Mouse (Mus musculus) stomach, embryonic 16.5 days (tissue): ENCODE results near the gene Narf. TPM values are rescaled to one million over a fixed set of nuclear protein-coding genes. Genes with fewer than 3 reads are reported as not detected.
A peak's percentile ranks its signal among the peaks of the same experiment; 100 is the strongest.

Experiments
- ATAC-seq: fragments of 200-750 bp; cut with Nextera tagmentation; 2 replicates; pipeline ENCODE4 v1.8.0; 2017; ENCODE audit warnings: moderate number of reproducible peaks, moderate TSS enrichment; ENCODE audit not compliant: insufficient read depth, low FRiP score
- H3K27ac ChIP-seq: fragments of 300-500 bp; sonication (generic); 2 replicates; pipeline ENCODE4 v1.5.1; 2014; ENCODE audit warnings: low read length
- H3K27me3 ChIP-seq: fragments of 300-500 bp; sonication (generic); 2 replicates; pipeline ENCODE4 v1.6.1; 2014; ENCODE audit warnings: low read length, control low read depth, mixed read lengths; ENCODE audit not compliant: control insufficient read depth, insufficient read depth
- H3K36me3 ChIP-seq: fragments of 300-500 bp; sonication (generic); 2 replicates; pipeline ENCODE4 v1.6.1; 2014; ENCODE audit warnings: low read length; ENCODE audit not compliant: control insufficient read depth, insufficient read depth
- H3K4me1 ChIP-seq: fragments of 300-500 bp; sonication (generic); 2 replicates; pipeline ENCODE4 v1.6.1; 2014; ENCODE audit warnings: low read length, control low read depth, mixed read lengths; ENCODE audit not compliant: control insufficient read depth, insufficient read depth
- H3K4me2 ChIP-seq: fragments of 300-500 bp; sonication (generic); 2 replicates; pipeline ENCODE4 v1.6.1; 2014; ENCODE audit warnings: low read depth, low read length, mixed read lengths
- H3K4me3 ChIP-seq: fragments of 300-500 bp; sonication (generic); replicated peaks from 2 replicates; pipeline ENCODE4 v1.5.1; 2014; ENCODE audit warnings: mild to moderate bottlenecking, low read length
- H3K9ac ChIP-seq: fragments of 300-500 bp; sonication (generic); 2 replicates; pipeline ENCODE4 v1.6.1; 2014; ENCODE audit warnings: low read length
- H3K9me3 ChIP-seq: fragments of 300-500 bp; sonication (generic); replicated peaks from 2 replicates; pipeline ENCODE4 v1.6.1; 2016; ENCODE audit warnings: low read length, control low read depth; ENCODE audit not compliant: control insufficient read depth
- WGBS: fragments of 180-500 bp; shearing (Covaris S2); extraction: QIAGEN DNeasy Blood & Tissue Kit; methylation state at CpG from one replicate; pipeline ENCODE4 v1.1.7; 2014; 5-methylcytosine and 5-hydroxymethylcytosine counted together
- polyA plus RNA-seq: library from polyadenylated mRNA; unstranded; fragments of >200 nt; fragmentation: Nextera tagmentation; extraction: Ambion mirVana; gene quantifications from 2 replicates; pipeline ENCODE4 v1.2.1, GENCODE M21; 2015

Narf gene
- polyA plus RNA-seq, 1 experiment from 2014 or later, result 52.8 TPM

DNA sequence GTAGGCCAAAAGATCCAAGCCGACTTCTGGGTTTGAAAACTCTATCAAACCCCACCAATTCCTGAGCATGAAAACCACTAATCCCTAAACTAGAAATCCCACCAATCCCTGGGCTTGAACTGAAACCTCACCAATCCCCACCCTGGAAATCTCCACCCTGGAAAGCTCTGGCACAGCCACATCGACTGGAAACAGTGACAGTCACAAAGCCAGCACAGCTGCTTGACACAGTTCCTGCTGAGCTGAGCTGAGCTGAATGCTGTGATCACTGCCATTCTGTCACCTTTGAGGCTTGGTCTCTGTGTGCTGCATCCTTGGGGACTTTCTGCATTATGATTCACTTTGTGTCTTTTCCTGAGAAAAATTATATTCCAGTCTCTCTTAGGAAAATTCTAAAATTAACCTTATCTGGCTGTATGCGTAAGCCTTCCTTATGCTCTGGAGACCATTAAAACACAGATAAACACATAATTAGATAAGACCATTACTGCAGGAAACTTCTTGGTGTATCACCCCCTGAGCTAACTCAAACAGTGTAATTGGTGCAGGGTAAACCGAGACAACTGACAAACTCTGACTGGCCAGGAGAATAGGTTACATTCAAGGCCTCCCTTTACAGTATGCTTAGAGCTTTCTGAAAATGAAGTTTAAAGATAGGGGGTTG, 5.3 kb upstream of the Narf start:
- Histone ChIP-seq H3K27ac (no peak overlapping the region), H3K4me2 (no peak overlapping the region), H3K36me3 (no peaks in the 10 kb centered on the region), H3K9ac (peak overlapping the region; percentile 49; the same call in 1 of the 2 replicates), H3K9me3 (no peaks in the 10 kb centered on the region), H3K4me3 (no peak overlapping the region), H3K27me3 (no peaks in the 10 kb centered on the region), H3K4me1 (peaks cover 25% of the 10 kb centered on the region)
- 53% methylated on average over 4 of the region's 4 CpGs for WGBS
- ATAC-seq, result no peak

DNA sequence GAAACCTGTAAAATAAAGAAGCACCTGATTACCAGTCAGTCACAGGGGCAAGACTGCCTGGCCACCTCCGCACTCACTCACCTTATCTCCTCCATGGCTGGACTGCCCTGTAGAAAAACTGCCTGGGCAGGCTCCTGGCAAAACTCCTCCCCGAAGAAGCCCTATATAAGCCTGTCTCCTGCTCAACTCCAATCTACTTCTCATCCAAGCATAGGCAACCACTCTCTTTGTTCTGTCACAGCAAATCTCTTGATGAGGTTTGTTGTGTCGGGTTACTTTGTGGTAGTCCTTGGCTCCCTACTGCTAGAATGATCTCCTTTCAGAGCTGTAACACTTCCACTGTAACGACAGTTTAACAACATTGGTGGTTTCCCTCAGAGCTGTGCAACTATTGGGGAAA, 4.3 kb upstream of the Narf start:
- peaks cover 21% of the 10 kb centered on the region for H3K4me1 ChIP-seq
- H3K27me3 ChIP-seq, result no peaks in the 10 kb centered on the region
- no peaks in the 10 kb centered on the region for H3K9me3 ChIP-seq
- no peak overlapping the region for H3K27ac ChIP-seq
- no peak for ATAC-seq
- WGBS, result 36% methylated on average over 4 of the region's 4 CpGs
- no peak overlapping the region for H3K9ac ChIP-seq
- no peak overlapping the region for H3K4me2 ChIP-seq
- no peaks in the 10 kb centered on the region for H3K36me3 ChIP-seq
- H3K4me3 ChIP-seq, result no peak overlapping the region

GRCm38 (mm10) chr11:121235475-121236238, 1.4 kb upstream of the Narf start:
- Histone ChIP-seq H3K27me3 (no peaks in the 10 kb centered on the region), H3K4me1 (peaks cover 23% of the 10 kb centered on the region), H3K4me3 (no peak overlapping the region), H3K9me3 (no peaks in the 10 kb centered on the region), H3K36me3 (no peaks in the 10 kb centered on the region), H3K4me2 (peak overlapping the region; percentile 62; the same call in 1 of the 2 replicates), H3K9ac (no peak overlapping the region), H3K27ac (peak overlapping the region; percentile 99)
- ATAC-seq, result no peak
- WGBS, result 26% methylated on average over 9 of the region's 9 CpGs

DNA sequence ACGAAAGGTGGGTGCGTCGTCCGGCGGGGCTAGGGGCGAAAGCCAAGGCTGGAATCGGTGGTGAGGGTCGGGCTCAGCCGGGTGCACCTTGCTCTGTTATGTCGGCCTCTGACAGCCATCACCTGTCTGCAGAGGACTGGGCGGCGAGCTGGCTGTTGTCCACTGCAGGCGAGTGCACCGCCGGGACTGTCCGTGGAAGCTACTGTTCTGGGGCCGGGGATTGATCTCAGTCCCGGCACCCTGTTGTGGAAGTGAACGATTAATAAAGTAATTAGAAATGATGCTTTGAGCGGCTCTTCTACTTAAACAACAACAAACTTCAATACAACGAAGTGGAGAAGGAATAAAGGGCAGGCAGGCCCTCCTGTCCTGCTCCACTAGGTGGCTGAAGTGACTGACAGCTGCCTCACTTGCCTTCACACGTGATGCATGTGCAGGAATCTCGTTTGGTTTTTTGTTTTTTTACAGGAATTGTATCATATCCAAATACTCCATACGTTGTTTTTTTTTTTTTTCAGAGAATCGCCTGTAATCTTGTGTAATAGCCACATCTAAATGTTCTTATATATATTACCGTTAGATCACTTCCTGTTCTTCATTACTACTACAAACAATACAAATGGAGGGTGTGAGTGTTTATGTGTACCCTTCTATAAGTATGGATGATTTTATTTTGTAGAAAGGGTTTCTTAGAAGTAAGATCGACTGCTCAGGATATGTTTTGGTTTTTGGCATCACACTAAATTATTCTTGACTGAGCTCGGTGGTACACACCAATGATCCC, 484 bp downstream of the Narf start:
- H3K4me3 ChIP-seq, result peak overlapping the region; percentile 90
- peak overlapping the region; percentile 95 for H3K27ac ChIP-seq
- 3% methylated on average over 28 of the region's 28 CpGs for WGBS
- H3K36me3 ChIP-seq, result peaks cover 6% of the 10 kb centered on the region; the same call in 1 of the 2 replicates
- ATAC-seq, result peak; percentile 25
- H3K9ac ChIP-seq, result peak overlapping the region; percentile 88
- H3K4me1 ChIP-seq, result peaks cover 23% of the 10 kb centered on the region
- H3K9me3 ChIP-seq, result no peaks in the 10 kb centered on the region
- H3K4me2 ChIP-seq, result peak overlapping the region; percentile 65
- no peaks in the 10 kb centered on the region for H3K27me3 ChIP-seq

GRCm38 (mm10) chr11:121239669-121240068, 2.6 kb downstream of the Narf start:
- H3K9ac ChIP-seq, result no peak overlapping the region
- H3K4me2 ChIP-seq, result no peak overlapping the region
- H3K9me3 ChIP-seq, result no peaks in the 10 kb centered on the region
- no peak overlapping the region for H3K27ac ChIP-seq
- H3K4me3 ChIP-seq, result no peak overlapping the region
- WGBS, result 89% methylated on average over 2 of the region's 2 CpGs
- no peaks in the 10 kb centered on the region for H3K27me3 ChIP-seq
- H3K36me3 ChIP-seq, result peaks cover 9% of the 10 kb centered on the region; the same call in 1 of the 2 replicates
- peaks cover 19% of the 10 kb centered on the region for H3K4me1 ChIP-seq
- no peak for ATAC-seq

GRCm38 (mm10) chr11:121250196-121250595, 13.1 kb downstream of the Narf start:
- no peak for ATAC-seq
- no peaks in the 10 kb centered on the region for H3K4me1 ChIP-seq
- no peaks in the 10 kb centered on the region for H3K27me3 ChIP-seq
- no peak overlapping the region for H3K4me3 ChIP-seq
- H3K36me3 ChIP-seq, result peaks cover 45% of the 10 kb centered on the region
- no peak overlapping the region for H3K27ac ChIP-seq
- H3K9me3 ChIP-seq, result no peaks in the 10 kb centered on the region
- no peak overlapping the region for H3K9ac ChIP-seq
- H3K4me2 ChIP-seq, result no peak overlapping the region
- 90% methylated on average over 8 of the region's 8 CpGs for WGBS

- under 1% methylated on average over 91 of the region's 91 CpGs for WGBS
- Histone ChIP-seq H3K4me1 (peaks cover 15% of the 10 kb centered on the region; the same call in 1 of the 2 replicates), H3K36me3 (no peaks in the 10 kb centered on the region), H3K27ac (peak within 1 kb of the TSS; percentile 84), H3K9ac (peak within 1 kb of the TSS; percentile 93), H3K4me2 (peak within 1 kb of the TSS; percentile 81), H3K27me3 (no peaks in the 10 kb centered on the region), H3K9me3 (no peaks in the 10 kb centered on the region), H3K4me3 (peak within 1 kb of the TSS; percentile 98)
- ATAC-seq, result peak; percentile 99
Measured at GRCm38 (mm10) chr11:121259160-121260100, 22.4 kb downstream of the Narf start, which contains the start of gene Foxk2. Foxk2 (plus strand) TSS chr11:121259990.

GRCm38 (mm10) chr11:121260211-121260906, 23.3 kb downstream of the Narf start:
- Histone ChIP-seq H3K36me3 (no peaks in the 10 kb centered on the region), H3K27me3 (no peaks in the 10 kb centered on the region), H3K9me3 (no peaks in the 10 kb centered on the region), H3K4me3 (peak overlapping the region; percentile 98), H3K9ac (peak overlapping the region; percentile 93), H3K4me2 (peak overlapping the region; percentile 81), H3K4me1 (peaks cover 15% of the 10 kb centered on the region; the same call in 1 of the 2 replicates), H3K27ac (peak overlapping the region; percentile 83)
- under 1% methylated on average over 56 of the region's 60 CpGs for WGBS
- ATAC-seq, result 0 out of 2 replicates have a peak, but pooled peaks have one; percentile 18
